Mouse (Mus musculus) liver, adult 10 weeks (tissue): ENCODE data around the gene Defb9. TPM values are rescaled to one million over a fixed set of nuclear protein-coding genes. Genes with fewer than 3 reads are reported as not detected.

Source experiments
- polyA plus RNA-seq: library from polyadenylated mRNA; stranded (reverse); fragments of 350-450 nt; fragmentation: Illumina TruSeq; extraction: RNeasy Lipid Tissue Mini Kit (QIAGEN cat#74804); gene quantifications from one replicate; pipeline ENCODE4 v1.2.3, GENCODE M21; 2014; ENCODE audit warnings: low read depth, low replicate concordance

The Defb9 gene
- polyA plus RNA-seq, result not detected

GRCm38 (mm10) chr8:21885321-21885720 lies at the start of gene Defb9:
TSS of gene Defb9 (minus strand) at chr8:21885421.

GRCm38 (mm10) chr8:21932610-21933009 lies 47.4 kb upstream of the Defb9 start, which contains the start of gene Defb15:
TSS of gene Defb15 (minus strand) at chr8:21932710.

GRCm38 (mm10) chr8:21906290-21906689 lies 21.1 kb upstream of the Defb9 start, which contains the start of gene Defb11:
TSS of gene Defb11 (minus strand) at chr8:21906412.

GRCm38 (mm10) chr8:21858586-21858985 lies 26.6 kb downstream of the Defb9 start, which contains the start of gene Defb10:
TSS of gene Defb10 (plus strand) at chr8:21858901.

Other genes starting within 250 kb of the Defb9 start
- not detected for gene Defa17, start 229.6 kb downstream of the Defb9 start, polyA plus RNA-seq
- gene Defa34, start 219.6 kb downstream of the Defb9 start, polyA plus RNA-seq, result not detected
- not detected for gene AY761184, start 181.8 kb downstream of the Defb9 start, polyA plus RNA-seq
- gene Defa24, start 150.9 kb downstream of the Defb9 start, polyA plus RNA-seq, result not detected
- gene Defb50, start 61.9 kb downstream of the Defb9 start, polyA plus RNA-seq, result not detected
- gene Defb2, start 45.5 kb downstream of the Defb9 start, polyA plus RNA-seq, result not detected
- not detected for gene Defb10, start 26.5 kb downstream of the Defb9 start, polyA plus RNA-seq
- gene Defb11, start 21.0 kb upstream of the Defb9 start, polyA plus RNA-seq, result not detected
- not detected for gene Defb15, start 47.3 kb upstream of the Defb9 start, polyA plus RNA-seq
- not detected for gene Defb35, start 52.9 kb upstream of the Defb9 start, polyA plus RNA-seq
- not detected for gene Defb13, start 61.3 kb upstream of the Defb9 start, polyA plus RNA-seq
- gene Fam90a1a, start 73.3 kb upstream of the Defb9 start, polyA plus RNA-seq, result not detected
- gene Ccdc70, start 84.4 kb upstream of the Defb9 start, polyA plus RNA-seq, result not detected
- 2.8 TPM for gene Atp7b, start 174.9 kb upstream of the Defb9 start, polyA plus RNA-seq
- 26.8 TPM for gene Alg11, start 175.3 kb upstream of the Defb9 start, polyA plus RNA-seq
- gene Nek5, start 239.6 kb upstream of the Defb9 start, polyA plus RNA-seq, result 0.56 TPM